Mouse (Mus musculus): ENCODE data around the gene Gm28230. TPM values are rescaled to one million over a fixed set of nuclear protein-coding genes. Genes with fewer than 3 reads are reported as not detected.

The Gm28230 gene
- total RNA-seq, 2 experiments from 2014 or later, result not detected

- intact Hi-C loops (cut with DNase I), result loop anchor here (5.0 kb wide), 1 partner anchor 42 kb away; the partner anchor contains the start of gene Hoxd10
- DNase-seq (ENCODE audit: low spot score in 2 of 2), result no peak
Measured at GRCm38 (mm10) chr2:74734451-74734850, 7.9 kb downstream of the Gm28230 start.

- DNase-seq (ENCODE audit: low spot score in 2 of 2), result no peak
- intact Hi-C loops (cut with DNase I), result loop anchor here (5.0 kb wide), 2 partner anchors 43 to 83 kb away; partner anchors contain the start of gene Hoxd10
Measured at GRCm38 (mm10) chr2:74734996-74735811, 8.7 kb downstream of the Gm28230 start.

GRCm38 (mm10) chr2:74735851-74736687, 9.5 kb downstream of the Gm28230 start:
- intact Hi-C loops (cut with DNase I), result loop anchor here (5.0 kb wide), 1 partner anchor 84 kb away; no protein-coding TSS in a partner anchor
- no peak for DNase-seq (ENCODE audit: low spot score in 2 of 2)

GRCm38 (mm10) chr2:74736688-74737577, 10.4 kb downstream of the Gm28230 start:
- no peak for DNase-seq (ENCODE audit: low spot score in 2 of 2)
- intact Hi-C loops (cut with DNase I), result loop anchor here (5.0 kb wide), 1 partner anchor 85 kb away; no protein-coding TSS in a partner anchor

- DNase-seq (ENCODE audit: low spot score in 2 of 2), result no peak
- intact Hi-C loops (cut with DNase I), result loop anchor here (5.0 kb wide), 1 partner anchor 85 kb away; no protein-coding TSS in a partner anchor
Measured at GRCm38 (mm10) chr2:74737578-74738070, 11.1 kb downstream of the Gm28230 start.

GRCm38 (mm10) chr2:74738623-74739475, 12.3 kb downstream of the Gm28230 start:
- no peak for DNase-seq (ENCODE audit: low spot score in 2 of 2)
- intact Hi-C loops (cut with DNase I), result loop anchor here (5.0 kb wide), 1 partner anchor 87 kb away; no protein-coding TSS in a partner anchor

- intact Hi-C loops (cut with DNase I), result loop anchor here (5.0 kb wide), 1 partner anchor 87 kb away; no protein-coding TSS in a partner anchor
- DNase-seq (ENCODE audit: low spot score in 2 of 2), result no peak
Measured at GRCm38 (mm10) chr2:74739476-74739800, 12.9 kb downstream of the Gm28230 start.

GRCm38 (mm10) chr2:74739869-74740268, 13.3 kb downstream of the Gm28230 start:
- DNase-seq (ENCODE audit: low spot score in 2 of 2), result no peak
- intact Hi-C loops (cut with DNase I), result loop anchor here (5.0 kb wide), 1 partner anchor 88 kb away; no protein-coding TSS in a partner anchor

GRCm38 (mm10) chr2:74740311-74741091, 14.0 kb downstream of the Gm28230 start:
- DNase-seq (ENCODE audit: low spot score in 2 of 2), result no peak
- intact Hi-C loops (cut with DNase I), result no loop called here

GRCm38 (mm10) chr2:74741252-74741978, 14.9 kb downstream of the Gm28230 start:
- intact Hi-C loops (cut with DNase I), result no loop called here

GRCm38 (mm10) chr2:74741979-74742277, 15.4 kb downstream of the Gm28230 start:
- intact Hi-C loops (cut with DNase I), result no loop called here
- DNase-seq (ENCODE audit: low spot score in 2 of 2), result no peak

More at GRCm38 (mm10) chr2:74741252-74741978, 14.9 kb downstream of the Gm28230 start:
- no peak for DNase-seq (ENCODE audit: low spot score in 2 of 2)

GRCm38 (mm10) chr2:74745540-74746297, 19.2 kb downstream of the Gm28230 start:
- intact Hi-C loops (cut with DNase I), result no loop called here
- DNase-seq (ENCODE audit: low spot score in 2 of 2), result no peak

GRCm38 (mm10) chr2:74746298-74746921, 19.9 kb downstream of the Gm28230 start:
- no peak for DNase-seq (ENCODE audit: low spot score in 2 of 2)
- intact Hi-C loops (cut with DNase I), result no loop called here

GRCm38 (mm10) chr2:74747006-74747405, 20.5 kb downstream of the Gm28230 start:
- intact Hi-C loops (cut with DNase I), result no loop called here
- no peak for DNase-seq (ENCODE audit: low spot score in 2 of 2)

GRCm38 (mm10) chr2:74747661-74748141, 21.2 kb downstream of the Gm28230 start:
- intact Hi-C loops (cut with DNase I), result no loop called here

More at GRCm38 (mm10) chr2:74747661-74748141, 21.2 kb downstream of the Gm28230 start:
- DNase-seq (ENCODE audit: low spot score in 2 of 2), result no peak

Data from left cerebral cortex, postnatal 36 days (tissue).